Mouse (Mus musculus) spleen, embryonic (tissue): ENCODE results near the gene Vti1a.

Experiments used
- CTCF ChIA-PET: fragments of 350-600 bp; sonication (Branson Sonifier 250); formaldehyde crosslinking; loops from one replicate; lab custom pipeline; 2022; lab: Charles Lee

The Vti1a gene

GRCm38 (mm10) chr19:55616937-55617336, 300.8 kb downstream of the Vti1a start:
- CTCF ChIA-PET, result no interaction called here

DNA sequence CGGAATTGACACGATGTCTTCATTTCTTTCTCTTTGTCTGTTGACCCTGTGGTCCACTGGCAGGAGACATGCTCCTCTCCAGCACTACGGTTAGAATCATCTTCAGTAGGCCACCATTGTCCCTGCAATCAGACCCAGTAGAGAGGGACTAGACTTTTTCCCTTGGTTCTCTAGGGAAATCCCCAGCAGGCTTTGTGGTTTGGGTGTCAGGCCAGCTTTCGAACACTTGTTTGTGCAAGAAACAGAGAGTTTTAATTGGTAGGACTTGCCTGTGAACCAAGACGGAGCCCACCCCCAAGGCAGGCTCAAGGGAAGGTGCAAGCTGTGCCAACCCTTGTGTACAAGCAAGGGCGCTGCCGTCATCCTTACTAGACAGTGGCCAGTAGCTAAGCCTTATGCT, 302.5 kb downstream of the Vti1a start:
- CTCF ChIA-PET, result no interaction called here

DNA sequence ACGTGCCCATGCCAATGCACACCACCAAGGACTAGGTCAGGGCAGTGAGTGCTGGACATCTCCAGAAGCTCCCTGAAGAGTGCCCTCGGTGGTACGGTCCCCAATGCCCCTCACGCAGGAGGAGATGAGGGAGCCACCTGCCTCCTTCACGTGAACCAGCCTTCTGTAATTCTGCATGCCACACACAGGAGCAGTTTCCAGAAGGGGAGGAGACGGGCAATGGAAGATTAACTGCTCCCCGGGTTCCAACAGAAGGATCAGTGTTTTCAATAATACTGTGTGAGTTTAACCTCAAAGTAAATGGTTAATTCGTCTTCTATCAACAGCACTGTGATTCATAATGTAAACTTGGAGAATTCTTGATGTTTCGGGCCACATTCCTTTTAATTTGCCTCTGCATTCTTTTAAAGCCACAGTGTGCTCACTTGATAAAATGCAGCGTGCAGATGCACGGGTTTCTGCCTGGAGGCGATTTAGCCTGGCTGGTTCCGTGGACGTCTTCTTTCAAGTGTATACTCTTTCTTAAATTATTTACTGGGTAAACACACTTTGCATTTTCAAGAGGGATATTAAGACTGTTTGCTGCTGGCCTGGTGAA, 304.4 kb downstream of the Vti1a start:
- CTCF ChIA-PET, result no interaction called here

DNA sequence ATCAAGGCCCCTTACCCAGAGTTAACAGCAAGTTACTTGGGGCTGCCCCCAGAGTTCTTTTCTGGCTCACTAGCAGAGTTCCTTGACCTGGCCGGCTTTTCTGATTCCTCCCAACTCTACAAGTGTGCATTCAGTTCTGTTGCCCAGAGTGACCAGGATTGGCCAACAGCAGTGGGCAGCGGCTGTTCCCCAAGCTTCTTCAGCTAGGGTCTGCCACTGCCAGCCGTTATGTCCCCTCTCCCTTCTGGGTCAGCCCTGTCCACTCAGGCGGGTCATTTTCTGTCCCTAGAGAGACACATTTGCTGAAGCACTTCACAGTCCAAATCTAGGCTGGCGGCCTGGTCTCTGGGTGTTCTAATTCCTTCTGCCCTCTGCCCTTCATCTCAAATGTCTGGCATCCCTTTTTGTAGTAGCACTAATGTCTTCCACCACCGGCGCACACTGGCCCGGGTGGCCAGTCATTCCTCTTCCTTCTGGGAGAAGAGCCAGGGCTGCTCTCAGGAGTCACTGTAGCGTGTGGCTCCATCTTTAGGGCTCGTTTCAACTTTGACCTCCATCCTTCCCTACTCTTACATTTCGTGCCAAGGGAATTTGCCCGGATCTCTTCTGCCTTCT, 305.0 kb downstream of the Vti1a start:
- CTCF ChIA-PET, result no interaction called here

- CTCF ChIA-PET, result interaction anchor here (0.7 kb wide), 1 partner anchor 190 kb away, joined by 3 read pairs; no protein-coding TSS in a partner anchor
Observed at GRCm38 (mm10) chr19:55622821-55623220, 306.7 kb downstream of the Vti1a start.

GRCm38 (mm10) chr19:55623605-55624004, 307.5 kb downstream of the Vti1a start:
- CTCF ChIA-PET, result interaction anchor here (0.5 kb wide), 1 partner anchor 118 kb away, joined by 8 read pairs; the partner anchor contains the start of gene Tcf7l2

- CTCF ChIA-PET, result no interaction called here
Observed at GRCm38 (mm10) chr19:55626483-55626882, 310.4 kb downstream of the Vti1a start.

DNA sequence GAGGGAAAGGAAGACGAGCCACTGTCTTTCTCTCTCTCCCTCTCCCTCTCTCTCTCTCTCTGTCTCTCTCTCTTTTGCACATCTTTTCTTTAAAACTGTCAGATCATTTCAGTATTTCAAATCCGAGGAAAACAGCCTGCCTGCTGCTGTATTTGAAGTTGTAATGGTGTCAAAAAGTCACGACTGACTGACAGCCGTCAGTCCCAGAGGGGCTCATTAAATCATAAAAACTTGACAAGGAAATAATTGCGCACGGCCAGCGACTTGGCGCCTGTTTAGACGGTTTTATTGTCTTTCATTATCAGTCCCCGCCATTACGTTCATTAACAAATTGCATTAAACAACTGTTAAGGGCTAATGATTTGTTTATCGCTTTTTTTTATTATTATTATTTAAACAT, 310.9 kb downstream of the Vti1a start:
- CTCF ChIA-PET, result no interaction called here

DNA sequence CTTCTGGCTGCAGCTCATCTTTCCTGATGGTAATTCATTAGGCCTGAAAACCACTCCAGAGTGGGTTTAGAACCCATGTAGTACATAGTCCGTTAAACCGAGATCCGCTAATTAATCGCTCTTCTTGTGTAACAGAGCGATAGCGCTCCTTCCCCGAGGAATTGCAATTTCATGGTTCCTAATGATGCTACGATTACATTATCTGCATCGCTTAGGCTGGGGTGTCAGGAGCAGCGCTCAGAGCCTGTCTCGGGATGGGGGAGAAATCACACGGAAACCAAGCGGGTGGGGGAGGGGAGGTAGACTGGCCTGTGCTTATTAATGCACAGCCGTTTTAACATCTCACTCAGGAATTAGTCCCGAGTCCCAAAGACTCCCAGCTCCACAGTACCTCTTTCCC, 319.4 kb downstream of the Vti1a start:
- CTCF ChIA-PET, result no interaction called here

- CTCF ChIA-PET, result no interaction called here
Observed at GRCm38 (mm10) chr19:55640251-55640650, 324.2 kb downstream of the Vti1a start.

DNA sequence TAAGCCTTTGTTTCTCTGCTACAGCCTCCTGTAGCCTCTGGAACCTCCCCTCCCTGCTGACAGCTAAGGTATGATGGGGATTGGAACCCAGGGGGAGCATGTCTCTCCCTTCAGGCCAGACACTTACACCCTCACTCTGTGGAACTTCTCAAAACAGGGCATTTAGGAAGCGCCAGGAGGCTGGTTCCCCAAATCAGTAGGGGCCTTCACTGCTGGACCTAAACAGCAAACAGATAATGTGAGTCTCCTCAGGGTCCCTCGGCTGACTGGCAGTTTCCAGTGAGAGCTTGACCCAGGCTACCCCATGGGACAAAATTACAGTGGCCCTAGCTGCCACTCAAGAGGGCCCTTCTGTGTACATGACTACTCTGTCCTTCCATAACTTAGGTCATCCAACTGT, 325.8 kb downstream of the Vti1a start:
- CTCF ChIA-PET, result no interaction called here

DNA sequence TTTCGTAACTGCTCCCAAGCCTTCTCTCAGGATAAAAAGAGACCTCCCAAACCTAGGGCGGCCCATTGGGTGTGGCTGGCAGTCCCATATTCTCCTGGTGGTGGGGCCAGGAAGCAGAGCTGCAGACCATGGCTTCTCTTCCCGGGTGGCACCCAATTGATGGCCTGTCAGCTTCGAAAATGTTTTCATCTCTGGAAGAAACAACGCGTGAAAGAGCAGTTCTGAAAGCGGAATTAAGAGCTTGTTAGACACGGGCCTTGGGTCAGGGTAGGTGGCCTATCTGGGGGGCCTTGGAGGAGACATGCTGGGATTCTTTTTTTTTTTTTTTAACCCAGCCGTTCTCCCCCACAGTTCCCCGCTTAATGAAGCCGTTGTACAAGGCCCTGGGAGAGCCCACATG, 326.3 kb downstream of the Vti1a start:
- CTCF ChIA-PET, result no interaction called here

DNA sequence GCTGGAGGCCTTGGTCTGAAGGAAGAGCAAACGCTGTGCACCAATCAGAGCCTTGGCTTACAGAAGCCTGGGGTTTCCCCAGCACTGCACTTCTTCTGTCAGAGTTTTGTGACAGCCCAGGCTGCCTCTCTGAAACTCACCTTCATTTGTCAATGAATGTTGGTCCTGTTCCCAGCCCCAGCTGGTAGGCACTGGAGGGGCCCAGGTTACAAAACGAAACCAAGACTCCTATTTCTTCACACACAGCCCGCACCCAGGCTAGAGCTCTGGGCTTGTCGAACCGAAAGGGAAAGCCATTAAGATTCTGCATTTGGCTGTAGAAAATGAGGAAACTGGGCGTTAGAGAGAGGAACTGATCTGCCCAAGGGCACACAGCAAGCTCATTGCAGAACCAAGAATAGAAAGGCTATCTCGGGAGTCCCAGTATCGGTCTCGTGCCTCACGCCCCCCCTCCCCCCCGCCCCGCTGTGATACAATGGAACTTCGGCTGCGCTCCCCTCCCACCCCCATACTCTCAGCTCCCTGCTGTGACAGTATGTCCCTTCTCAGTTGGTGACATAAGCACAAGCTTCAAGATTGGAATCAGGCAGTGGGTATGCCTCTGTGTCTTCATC, 327.3 kb downstream of the Vti1a start:
- CTCF ChIA-PET, result interaction anchor here (0.8 kb wide), 2 partner anchors 214 to 365 kb away, joined by 5 to 8 read pairs; no protein-coding TSS in a partner anchor

DNA sequence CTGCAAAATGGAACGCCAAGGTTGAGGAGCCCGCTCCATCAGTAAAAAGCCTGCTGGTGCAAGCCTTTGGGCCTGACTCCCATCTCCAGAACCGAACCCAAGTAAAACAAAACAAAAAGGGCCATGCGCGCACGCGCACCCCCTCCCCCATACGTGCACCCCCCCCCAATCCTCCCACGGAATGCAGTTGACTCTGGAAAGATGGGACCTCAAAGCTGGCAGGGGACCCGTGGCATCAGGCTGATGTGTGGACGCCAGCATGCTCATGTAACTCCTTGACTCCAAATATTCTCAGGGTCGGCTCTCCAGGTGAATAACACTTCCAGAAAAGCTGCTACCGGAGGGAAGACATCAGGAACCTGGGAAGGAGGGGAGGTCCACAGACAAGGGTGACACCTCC, 327.8 kb downstream of the Vti1a start:
- CTCF ChIA-PET, result interaction anchor here (0.8 kb wide), 1 partner anchor 366 kb away, joined by 8 read pairs; no protein-coding TSS in a partner anchor

DNA sequence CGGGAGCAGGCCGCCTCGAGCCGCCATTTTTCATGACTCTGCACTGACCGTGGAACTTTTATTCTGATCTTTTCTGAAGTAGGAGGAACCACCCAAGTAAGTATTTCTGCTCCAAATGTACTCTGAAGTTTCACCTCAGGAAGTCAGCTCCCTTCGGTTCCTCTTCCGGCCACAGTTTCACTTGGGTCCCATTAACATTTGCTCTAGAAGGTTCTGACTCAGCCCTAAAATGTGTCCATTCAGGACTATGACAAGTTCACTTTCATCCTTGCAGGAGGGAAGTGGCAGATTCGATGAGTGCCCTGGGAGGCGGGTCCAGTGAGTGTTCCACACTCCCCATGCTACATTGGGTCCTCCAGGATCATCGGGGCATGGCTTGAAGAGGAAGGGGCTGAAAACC, 333.3 kb downstream of the Vti1a start:
- CTCF ChIA-PET, result no interaction called here

GRCm38 (mm10) chr19:55651017-55651416, 334.9 kb downstream of the Vti1a start:
- CTCF ChIA-PET, result no interaction called here

DNA sequence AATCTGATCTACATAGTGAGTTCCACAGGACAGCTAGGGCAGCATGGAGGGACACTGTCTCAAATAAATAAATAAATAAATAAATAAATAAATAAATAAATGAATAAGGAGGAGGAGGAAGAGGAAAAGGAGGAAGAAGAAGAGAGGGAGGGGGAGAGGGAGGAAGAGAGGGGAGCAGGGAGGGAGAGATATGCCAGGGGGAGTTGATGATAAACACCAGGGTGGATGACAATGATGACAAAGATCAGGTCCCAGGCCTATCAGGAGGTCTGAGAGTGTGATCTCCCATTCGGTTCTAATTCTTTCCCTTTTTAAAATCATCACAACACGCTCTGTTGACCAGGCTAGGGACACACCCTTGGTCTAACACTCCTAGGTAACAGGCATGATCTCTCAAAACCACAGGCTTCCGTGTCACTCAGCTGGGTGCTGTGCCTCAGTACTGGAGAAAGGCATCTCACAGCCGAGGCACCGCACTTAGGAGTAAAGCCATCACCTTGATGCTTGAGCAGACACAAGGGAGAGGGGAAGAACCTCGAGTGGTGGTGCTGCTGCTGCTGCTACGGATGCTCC, 336.7 kb downstream of the Vti1a start:
- CTCF ChIA-PET, result no interaction called here

DNA sequence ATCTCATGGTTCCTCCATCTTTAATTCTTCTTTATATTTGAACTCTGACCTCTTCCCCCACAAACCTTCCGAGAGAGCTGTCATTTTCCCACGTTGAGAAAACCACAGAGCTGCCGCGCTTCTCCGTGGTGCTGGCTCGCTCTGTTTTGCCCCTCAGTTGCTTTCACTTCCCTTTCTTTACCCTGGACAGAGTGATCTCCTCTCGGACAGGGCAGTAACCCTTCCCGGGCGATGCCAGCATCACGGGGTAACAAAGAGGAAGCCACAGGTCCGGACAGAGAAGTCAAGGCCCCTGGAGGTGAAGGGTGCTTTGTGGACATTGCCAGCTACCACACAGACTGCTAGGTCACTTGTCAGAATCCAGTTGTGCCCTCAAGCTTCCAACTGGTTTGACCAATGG, 344.1 kb downstream of the Vti1a start:
- CTCF ChIA-PET, result no interaction called here

GRCm38 (mm10) chr19:55662521-55663223, 346.6 kb downstream of the Vti1a start:
- CTCF ChIA-PET, result no interaction called here

GRCm38 (mm10) chr19:55667787-55668186, 351.7 kb downstream of the Vti1a start:
- CTCF ChIA-PET, result interaction anchor here (0.6 to 1.0 kb wide), 2 partner anchors 14 to 100 kb away, joined by 6 to 10 read pairs; no protein-coding TSS in a partner anchor

DNA sequence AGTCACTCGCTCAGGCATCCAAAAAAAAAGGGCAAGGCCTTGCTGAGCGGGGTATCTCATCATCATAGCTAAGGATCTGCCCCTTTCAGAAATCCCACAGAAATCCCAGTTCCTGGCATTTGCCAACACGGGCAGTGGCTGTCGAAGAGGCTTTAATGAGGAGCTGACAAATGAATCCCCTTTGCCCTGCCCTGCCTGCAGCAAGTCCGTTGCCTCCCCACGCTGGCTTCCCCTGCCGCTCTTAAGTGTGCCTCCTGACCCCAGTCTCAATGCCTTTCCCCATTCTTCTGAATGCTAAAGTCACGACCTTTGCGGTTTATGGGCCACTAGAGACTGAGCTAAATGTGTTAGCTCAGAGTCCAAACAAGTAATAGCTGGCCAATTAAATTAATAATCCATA, 352.8 kb downstream of the Vti1a start:
- CTCF ChIA-PET, result no interaction called here
